Mouse (Mus musculus) mouse embryonic stem cell (cell line): ENCODE measurements around the gene Rdh1.

Experiments
- in situ Hi-C, 2 experiments: fragments of 300-500 bp; cut with MboI; formaldehyde crosslinking; loops; 1 replicate in 1 of 2; 3 replicates in 1 of 2; pipeline ENCODE4 v1.14.3; 2019 to 2020; ENCODE audit warnings: low sequenced_read_pairs in 2 of 2, low pct_unique_long_range_greater_than_20kb in 1 of 2, mixed read lengths in 1 of 2; ENCODE audit not compliant: unreplicated experiment in 1 of 2

Rdh1 gene

GRCm38 (mm10) chr10:127759181-127760110 is at the start of gene Rdh1, which contains the start of gene Rdh16f1:
Gene Rdh1, plus strand, starts transcription at chr10:127759721.
Gene Rdh16f1, plus strand, starts transcription at chr10:127759787.
- in situ Hi-C loops = no loop called here

DNA sequence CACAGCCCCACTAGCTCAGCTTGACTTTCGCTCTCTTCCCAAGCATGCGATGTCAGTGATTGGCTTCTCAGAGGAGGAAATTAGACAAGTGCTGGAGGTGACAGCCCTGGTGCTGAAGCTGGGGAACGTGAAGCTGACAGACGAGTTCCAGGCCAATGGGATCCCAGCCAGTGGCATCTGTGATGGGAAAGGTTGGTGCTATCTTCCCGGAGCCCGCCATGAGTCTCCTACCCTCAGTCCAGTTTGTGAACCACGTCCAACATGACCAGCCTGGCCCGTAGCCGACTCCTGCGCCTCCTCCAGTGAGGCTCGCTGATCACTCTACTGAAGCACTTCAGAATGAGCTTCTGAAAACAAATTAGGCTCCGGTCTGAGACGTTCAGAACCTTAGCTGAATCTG is 49.2 kb upstream of the Rdh1 start:
- in situ Hi-C loops = no loop called here

DNA sequence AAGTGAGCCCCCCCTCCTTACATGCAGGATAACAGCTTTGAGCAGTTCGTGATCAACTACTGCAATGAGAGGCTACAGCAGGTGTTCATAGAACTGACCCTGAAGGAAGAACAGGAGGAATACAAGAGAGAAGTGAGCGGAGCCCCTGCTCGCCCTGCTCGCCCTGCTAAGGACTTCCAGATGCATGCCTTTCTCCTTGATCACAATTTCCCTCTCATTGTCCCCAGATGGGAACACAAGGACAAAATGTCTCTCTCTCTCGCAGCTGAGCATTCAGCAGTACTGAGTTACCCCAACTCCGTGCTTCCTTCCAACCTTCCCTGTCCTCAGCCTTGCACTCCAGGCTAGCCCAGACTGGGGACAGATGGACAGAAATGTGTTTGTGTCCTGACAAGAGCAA is 46.8 kb upstream of the Rdh1 start:
- in situ Hi-C loops = no loop called here

DNA sequence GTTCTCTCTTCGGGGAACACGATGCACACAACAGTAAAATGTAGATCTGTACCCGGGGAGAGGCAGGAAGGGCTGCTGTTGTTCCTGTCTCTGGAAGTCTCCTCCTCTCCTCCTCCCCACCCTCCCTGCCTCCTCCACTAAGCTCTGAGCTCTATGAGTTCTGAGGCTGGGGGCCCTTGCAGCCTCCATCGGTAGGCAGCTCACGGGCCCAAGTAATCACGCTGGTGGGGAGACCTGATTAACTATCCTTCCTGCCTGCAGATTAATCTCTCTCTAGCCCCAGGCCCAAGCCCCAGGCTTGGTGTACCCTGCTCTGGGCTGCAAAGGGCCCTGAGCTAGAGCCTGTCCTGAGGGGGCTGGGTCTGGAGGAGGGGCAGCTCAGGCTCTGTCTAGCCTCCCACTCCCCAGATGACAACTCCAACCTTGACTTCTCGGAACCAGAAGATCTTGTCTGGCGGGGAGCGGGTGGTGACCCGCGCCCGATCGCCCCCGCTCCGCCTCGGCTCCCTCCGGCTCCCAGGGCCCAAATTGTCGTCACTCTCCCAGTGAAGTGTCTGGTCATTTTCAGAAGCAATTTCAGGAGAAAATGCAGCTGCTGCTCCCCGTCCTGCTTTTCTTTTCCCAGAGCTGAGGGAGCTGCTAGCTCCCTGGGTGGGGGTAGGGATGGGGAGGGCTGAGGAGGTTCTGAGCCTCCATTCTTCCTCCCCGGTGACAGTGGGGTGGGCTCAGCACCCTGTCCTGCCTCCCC is 37.7 kb upstream of the Rdh1 start:
- in situ Hi-C loops = no loop called here

GRCm38 (mm10) chr10:127724178-127724577 is 35.3 kb upstream of the Rdh1 start, which contains the start of gene Tac2:
Gene Tac2, plus strand, starts transcription at chr10:127724478.
- in situ Hi-C loops = no loop called here

DNA sequence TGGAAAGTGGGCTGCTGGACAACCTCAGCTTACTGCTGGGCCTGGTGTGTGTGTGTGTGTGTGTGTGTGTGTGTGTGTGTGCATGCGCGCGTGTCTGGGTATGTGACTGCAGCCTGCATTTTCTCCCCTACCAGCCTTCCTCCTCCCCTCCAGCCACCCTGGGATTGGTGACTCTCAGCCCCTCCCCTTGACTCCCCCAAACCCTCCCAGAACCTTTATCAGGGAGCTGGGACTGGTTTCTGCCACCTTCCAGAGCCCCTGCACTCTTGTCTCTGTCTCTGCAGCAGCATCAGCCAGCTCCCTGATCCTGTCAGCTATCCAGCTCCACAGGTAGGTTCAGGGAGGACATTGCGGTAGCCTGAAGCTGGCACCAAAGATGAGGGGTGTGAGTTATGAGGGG is 34.4 kb upstream of the Rdh1 start:
- in situ Hi-C loops = loop anchor here in 1 of 2 experiments (25.0 kb wide), 1 partner anchor 462 kb away; the partner anchor contains the start of genes Gls2 and Rbms2

GRCm38 (mm10) chr10:127728437-127728836 is 31.1 kb upstream of the Rdh1 start:
- in situ Hi-C loops = loop anchor here in 1 of 2 experiments (25.0 kb wide), 1 partner anchor 459 kb away; the partner anchor contains the start of genes Gls2 and Rbms2

DNA sequence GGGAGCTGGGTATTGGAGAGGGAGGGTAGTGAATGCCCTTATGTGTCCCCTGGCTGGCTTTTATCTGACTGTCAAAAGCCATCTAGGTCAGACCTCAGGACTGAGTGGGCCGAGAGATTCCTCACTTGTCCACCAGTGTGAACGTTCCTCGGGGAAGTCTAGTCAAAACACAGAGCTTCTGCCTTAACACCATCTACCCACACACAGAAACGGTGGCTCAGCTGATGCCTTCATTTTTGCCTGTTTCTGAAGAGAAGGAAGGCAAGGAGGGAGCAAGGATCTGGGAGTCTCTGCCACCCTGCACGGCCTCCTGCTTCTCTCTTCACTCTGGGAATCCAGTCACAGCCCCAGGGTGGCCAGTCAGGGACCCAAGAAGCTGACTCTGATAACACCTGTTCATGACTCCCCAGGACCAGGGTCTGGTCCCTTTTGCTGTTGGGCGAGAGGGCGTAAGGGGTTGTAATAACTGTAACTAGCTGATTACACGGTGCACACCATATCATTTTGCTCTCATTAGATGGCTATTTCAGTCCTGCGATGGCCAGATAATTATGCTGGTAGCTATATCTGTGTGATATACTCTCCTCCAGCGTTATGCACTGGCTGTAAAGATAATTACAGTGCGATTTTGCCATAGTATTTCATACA is 29.1 kb upstream of the Rdh1 start:
- in situ Hi-C loops = loop anchor here in 1 of 2 experiments (25.0 kb wide), 1 partner anchor 457 kb away; the partner anchor contains the start of genes Gls2 and Rbms2

- in situ Hi-C loops = loop anchor here in 1 of 2 experiments (25.0 kb wide), 1 partner anchor 456 kb away; the partner anchor contains the start of genes Gls2 and Rbms2
Measured at GRCm38 (mm10) chr10:127730933-127731310, 28.6 kb upstream of the Rdh1 start.

GRCm38 (mm10) chr10:127731397-127731796 is 28.1 kb upstream of the Rdh1 start:
- in situ Hi-C loops = loop anchor here in 1 of 2 experiments (25.0 kb wide), 1 partner anchor 456 kb away; the partner anchor contains the start of genes Gls2 and Rbms2

GRCm38 (mm10) chr10:127734434-127734833 is 25.1 kb upstream of the Rdh1 start:
- in situ Hi-C loops = loop anchor here in 1 of 2 experiments (25.0 kb wide), 1 partner anchor 453 kb away; the partner anchor contains the start of genes Gls2 and Rbms2

DNA sequence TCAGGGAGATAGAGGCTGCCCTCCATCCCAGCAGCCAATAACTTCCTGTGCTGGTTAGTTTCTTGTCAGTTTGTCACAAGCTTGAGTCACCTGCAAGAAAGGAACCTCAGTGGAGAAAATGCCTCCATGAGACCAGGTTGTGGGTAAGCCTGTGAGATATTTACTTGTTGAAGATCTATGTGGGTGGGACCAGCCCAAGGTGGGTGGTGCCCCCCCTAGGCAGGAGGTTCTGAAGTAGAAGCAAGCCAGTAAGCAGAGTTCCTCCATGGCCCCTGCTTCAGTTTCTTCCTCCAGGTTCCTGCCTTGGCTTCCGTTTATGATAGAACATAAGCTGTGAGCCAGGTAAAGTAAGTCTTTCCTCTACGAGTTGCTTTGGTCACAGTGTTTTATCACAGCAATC is 23.3 kb upstream of the Rdh1 start:
- in situ Hi-C loops = loop anchor here (5.0 to 25.0 kb wide), 2 partner anchors 206 to 451 kb away; partner anchors contain the start of genes Gls2 (in 1 of the 2) and Rbms2 (in 1 of the 2)

- in situ Hi-C loops = loop anchor here (5.0 to 25.0 kb wide), 2 partner anchors 205 to 450 kb away; partner anchors contain the start of genes Gls2 (in 1 of the 2) and Rbms2 (in 1 of the 2)
Measured at GRCm38 (mm10) chr10:127736916-127737315, 22.6 kb upstream of the Rdh1 start.

- in situ Hi-C loops = loop anchor here (5.0 to 25.0 kb wide), 2 partner anchors 205 to 450 kb away; partner anchors contain the start of genes Gls2 (in 1 of the 2) and Rbms2 (in 1 of the 2)
Measured at GRCm38 (mm10) chr10:127737552-127737951, 22.0 kb upstream of the Rdh1 start.

DNA sequence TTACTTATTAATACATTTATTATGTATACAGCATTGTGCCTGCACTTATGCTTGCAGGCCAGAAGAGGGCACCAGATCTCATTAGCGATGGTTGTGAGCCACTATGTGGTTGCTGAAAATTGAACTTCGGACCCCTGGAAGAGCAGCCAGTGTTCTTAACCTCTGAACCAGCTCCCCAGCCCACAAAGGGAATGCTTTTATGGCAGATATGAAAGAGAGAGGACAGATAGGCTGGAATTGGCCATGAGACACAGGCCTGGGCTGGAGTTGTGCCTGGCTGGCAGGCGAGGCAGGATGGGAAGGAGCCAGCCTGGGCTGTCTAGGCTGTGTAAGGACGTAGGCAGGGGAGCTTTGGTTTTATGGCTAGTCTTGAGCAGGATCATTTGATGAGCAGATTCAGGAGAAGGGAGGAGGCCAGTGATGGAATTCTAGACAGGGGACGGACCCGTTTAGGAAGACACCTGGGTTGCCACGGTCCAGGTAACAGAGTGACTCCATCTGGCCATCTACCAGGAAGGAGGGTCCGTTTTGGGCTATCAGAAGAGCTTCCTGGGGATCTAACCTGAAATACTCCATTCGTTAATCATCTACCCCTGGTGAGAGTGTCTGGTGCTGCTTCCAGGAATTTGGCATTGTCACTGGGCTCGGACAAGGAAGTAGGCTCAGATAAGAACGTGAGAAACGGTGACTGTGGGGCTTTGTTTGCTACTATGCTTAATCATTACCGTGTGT is 21.2 kb upstream of the Rdh1 start:
- in situ Hi-C loops = loop anchor here (5.0 to 25.0 kb wide), 2 partner anchors 204 to 449 kb away; partner anchors contain the start of genes Gls2 (in 1 of the 2) and Rbms2 (in 1 of the 2)

GRCm38 (mm10) chr10:127739083-127739660 is 20.3 kb upstream of the Rdh1 start, which contains the start of gene Zbtb39:
Gene Zbtb39, plus strand, starts transcription at chr10:127739538.
- in situ Hi-C loops = loop anchor here (5.0 to 25.0 kb wide), 2 partner anchors 203 to 448 kb away; partner anchors contain the start of genes Gls2 (in 1 of the 2) and Rbms2 (in 1 of the 2)
